Mouse (Mus musculus): ENCODE results near the gene Gtf2i. TPM values are rescaled to one million over a fixed set of nuclear protein-coding genes. Genes with fewer than 3 reads are reported as not detected.

The Gtf2i gene
- polyA plus RNA-seq, 1 experiment = 54.7 TPM

DNA sequence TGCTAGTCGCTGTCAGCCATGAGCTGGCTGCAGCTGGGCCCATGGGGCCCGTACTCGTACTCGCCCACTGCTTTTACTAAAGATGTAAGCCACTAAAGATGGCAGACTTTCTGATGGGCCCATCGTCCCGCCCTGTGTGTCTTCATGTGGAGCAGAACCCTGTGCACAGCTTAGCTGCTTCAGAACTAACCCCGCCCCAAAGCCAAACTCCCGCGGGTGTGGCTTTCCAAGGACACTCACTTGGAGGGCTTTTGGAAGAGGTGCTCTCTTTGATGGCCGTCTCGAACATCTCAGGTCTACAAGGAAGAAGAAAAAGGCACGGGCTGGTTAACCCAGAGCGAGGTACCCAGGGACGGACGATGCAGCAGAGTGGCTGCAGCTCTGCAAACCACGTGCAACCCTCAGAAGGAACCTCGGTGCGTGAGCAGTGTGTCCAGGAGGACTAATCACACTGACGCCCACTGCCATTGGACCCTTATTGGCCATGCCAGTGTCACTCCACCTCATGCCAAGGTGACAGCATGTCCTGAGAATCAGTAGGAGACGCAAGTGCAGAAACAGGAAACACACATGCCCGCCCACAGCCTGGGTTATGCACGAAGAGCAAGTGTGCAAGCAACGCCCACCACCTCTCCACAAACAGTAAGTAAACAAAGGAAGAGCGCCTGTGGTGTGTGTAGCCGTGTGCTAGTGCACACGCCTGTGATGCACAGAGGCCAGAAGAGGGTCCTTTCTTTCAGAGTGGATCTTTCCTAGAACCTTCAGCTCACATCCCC lies 70.7 kb downstream of the Gtf2i start:
- no peak for DNase-seq (ENCODE audit: low read depth)

DNA sequence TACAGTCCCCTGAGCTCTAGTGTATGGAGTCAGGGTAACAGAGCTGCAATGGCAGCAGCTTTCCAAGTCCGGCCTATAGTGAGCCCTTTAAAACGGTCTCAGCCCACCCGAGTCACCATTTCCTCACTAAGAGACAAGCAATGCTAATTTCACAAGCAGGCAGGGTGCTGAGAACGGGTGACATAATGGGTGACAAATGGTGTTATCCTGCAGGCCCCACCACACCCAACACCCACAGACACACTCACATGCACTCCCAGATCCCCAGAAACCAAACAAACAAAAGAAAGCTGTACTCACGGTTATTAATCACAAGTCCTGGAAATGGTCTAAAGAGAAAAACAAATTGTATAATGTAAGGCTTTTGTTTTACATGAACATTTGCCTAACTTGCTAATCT lies 72.7 kb downstream of the Gtf2i start:
- no peak for DNase-seq (ENCODE audit: low read depth)

DNA sequence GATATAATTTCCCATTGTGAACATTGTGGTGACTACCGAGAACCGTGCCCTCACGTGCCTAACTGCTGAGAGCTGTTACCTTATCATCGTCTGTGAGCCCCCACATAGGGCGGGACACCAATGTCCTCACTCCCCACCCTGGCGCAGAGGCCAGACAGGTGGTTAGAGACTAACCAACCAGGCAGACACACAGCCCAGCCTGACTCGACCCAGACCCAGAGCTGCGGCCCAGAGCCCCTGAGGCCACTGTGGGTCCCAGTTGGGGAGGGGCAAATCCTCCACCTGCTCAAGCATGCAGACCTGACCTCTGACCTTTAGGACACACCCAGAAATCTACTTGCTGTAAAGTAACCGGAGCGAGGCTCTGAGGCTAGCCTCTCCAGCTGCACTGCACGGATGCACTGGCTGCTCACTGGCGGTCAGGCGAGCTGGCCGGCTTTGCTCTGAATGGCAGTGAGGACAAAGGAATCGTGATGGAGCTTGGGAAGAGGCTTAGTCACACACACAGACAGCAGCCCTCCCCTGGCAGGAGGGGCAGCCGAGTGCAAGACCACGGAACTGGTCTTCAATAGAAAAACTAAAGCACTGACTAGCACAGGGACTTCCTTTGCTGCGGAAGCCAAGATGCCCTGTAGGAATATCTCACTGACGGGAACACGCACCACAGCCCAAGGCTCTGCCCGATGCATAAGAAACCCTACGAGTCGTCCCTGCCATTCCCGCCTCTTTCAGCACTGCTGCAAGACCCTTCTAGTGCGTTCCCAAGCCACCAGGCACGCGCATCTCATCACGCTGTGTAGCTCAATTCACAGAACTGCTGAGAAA lies 76.4 kb downstream of the Gtf2i start:
- no peak for DNase-seq (ENCODE audit: low read depth)

DNA sequence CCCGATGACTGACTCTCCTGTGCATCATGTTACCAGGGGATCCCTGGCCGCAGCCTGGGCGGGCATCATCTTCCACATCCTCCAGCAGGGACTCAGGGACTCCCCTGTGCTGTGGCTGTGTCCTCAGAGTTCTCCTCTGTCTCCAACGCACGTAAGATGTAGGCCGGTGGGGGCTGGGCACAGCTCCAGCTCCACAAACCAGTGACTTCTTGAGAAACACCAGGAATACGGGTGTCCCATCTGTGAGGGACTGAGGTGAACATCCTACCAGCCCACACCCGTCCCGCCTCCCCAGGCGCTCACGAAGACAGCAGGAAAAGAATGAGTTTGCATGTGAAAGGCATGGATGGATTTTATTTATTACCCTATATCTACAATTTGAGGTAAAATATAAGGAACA lies 77.1 kb downstream of the Gtf2i start:
- DNase-seq (ENCODE audit: low read depth) = no peak

DNA sequence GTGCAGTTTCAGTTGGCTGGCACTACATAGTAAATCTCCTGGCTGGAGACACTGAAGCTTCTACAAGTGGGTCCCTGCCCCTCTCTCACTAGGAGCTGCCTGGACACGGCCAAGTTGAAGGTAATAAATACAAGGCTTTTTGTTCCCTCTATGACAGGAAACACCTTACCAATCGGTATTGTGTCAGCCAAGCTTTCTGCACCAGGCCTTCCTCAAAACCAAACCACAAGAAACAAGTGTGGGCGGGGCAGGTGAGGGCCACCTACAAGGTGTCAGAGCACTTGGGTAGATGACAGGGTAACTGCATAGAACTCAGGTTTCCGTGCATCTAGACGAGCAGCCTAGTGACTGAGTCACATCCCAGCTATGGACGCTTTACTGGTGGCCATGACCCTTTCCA lies 77.8 kb downstream of the Gtf2i start:
- no peak for DNase-seq (ENCODE audit: low read depth)

DNA sequence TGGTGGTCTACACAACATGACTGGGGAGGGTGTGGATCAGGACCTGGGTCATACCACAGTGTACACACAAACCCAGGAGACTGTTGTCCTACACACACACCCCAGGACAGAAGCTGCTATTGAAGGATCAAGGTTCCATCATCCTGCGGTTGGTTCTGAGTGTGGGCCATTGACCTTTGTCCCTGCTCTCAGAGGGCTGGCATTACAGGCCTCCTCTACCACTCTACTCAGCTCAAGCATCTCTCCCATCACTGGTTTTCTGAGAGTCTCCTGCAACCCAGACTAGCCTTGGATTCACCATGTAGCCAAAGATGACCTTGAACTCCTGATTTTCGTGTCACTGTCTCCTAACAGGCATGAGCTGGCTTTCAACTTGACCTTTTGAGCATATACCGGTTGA lies 78.3 kb downstream of the Gtf2i start:
- DNase-seq (ENCODE audit: low read depth) = no peak

DNA sequence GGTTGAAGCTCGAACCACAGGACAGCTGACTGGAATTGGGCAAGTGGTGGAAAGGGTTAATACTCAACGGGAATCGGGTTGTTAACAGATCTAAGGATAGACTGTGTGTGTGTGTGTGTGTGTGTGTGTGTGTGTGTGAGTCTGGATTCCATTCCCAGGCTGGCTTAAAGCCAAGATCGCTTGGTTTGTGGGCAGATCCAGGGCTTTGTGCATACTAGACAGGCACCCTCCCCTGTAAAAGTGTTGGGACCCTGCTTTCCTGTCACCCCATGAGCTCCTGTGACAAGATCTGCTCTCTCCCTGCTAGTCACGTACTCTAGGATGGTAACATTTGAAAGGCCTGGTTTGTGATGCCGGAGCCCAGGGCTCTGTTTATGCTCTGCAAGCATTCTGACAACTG lies 79.4 kb downstream of the Gtf2i start:
- DNase-seq (ENCODE audit: low read depth) = no peak

DNA sequence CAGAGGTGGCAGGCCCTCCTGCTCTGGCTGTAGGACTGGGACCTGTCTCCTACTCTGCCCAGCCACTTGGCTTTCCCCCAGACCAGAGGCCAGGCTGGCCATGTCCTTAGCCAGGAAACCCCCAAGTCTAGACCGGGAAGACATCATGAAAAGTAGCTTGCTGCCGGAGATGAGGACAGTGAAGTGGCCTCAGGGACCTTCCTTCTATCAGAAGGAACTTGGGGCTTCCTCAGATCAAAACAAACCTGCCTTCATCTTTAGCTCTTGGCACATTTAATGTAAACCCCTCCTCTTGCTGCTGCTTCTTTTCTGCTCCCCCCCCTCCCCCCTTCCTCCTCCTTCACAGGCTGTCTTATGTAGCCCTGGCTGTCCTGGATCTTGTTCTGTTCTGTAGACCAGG lies 80.4 kb downstream of the Gtf2i start:
- no peak for DNase-seq (ENCODE audit: low read depth)

DNA sequence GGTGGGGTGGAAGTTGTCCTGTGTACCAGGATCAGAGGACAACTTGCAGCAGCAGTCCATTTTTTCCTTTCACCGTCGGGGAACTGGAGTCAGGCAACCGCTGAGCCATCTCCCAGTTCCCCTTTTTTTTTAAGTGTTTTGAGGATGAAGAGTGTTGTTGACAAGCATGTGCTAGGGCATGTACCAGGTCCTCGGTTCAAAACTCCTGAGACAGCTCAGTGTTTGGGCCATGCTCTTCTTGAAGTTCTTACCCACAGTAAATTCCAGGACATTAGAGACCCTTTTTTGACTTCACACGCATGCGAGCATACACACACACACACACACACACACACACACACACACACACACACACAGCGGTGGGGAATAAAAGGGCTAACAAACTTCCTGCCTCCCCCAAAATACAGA lies 81.3 kb downstream of the Gtf2i start:
- no peak for DNase-seq (ENCODE audit: low read depth)

DNA sequence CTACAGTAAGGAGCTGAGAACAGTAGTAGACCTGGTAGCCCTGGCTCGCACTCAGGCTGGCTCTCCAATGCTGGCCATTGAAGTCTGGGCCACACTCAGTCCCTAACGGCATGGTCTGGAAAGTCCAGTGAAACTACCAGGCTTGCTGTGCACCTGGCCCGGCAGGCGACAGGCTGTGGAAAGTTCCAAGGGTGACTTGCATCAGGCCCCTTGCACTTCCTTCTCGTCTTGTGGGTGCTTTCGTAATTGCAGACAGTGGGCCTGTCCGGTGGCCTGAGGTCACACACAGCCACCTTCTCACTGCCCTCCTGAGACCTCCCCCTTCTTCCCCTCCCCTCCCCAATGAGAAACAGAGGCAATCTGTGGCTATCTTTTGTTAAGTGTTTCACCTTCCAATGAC lies 82.0 kb downstream of the Gtf2i start:
- DNase-seq (ENCODE audit: low read depth) = no peak

DNA sequence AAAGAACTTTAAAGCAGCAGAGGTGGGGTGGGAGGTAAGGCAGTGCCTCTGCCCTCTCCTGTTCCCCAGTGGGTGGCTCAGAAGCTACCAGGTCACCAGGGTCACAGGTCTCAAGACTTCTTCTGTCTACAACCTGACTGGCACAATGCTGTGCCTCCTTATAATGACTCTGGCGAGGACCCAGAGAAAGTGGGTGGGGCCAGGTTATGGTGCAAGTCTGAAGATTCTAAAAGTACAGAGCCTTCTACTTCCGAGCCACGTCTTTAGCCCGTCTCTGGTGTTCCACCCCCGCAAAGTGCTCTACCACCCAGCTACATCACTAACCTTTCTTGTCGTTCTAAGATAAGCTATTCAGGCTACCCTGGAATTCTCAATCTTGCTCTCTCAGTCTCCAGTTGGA lies 82.4 kb downstream of the Gtf2i start:
- DNase-seq (ENCODE audit: low read depth) = no peak

DNA sequence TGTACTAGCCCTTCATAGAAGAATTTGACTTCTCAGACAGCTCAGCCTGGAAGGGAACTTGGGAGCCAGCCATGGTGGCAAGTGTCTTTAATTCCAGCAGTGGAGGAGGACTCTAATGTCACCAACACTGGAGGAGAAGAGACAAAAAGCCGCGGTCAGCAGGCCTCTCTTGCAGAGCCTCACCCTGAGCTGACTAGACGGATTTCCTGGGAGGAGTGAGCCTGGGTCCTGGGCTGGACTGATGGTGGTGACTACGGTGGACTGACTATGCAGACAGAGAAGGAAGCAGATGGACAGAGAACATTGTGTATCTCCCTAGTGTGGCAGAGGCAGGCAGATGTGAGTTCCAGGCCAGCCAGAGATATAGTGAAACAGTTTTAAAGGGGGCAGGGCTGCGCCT lies 83.2 kb downstream of the Gtf2i start:
- DNase-seq (ENCODE audit: low read depth) = no peak

DNA sequence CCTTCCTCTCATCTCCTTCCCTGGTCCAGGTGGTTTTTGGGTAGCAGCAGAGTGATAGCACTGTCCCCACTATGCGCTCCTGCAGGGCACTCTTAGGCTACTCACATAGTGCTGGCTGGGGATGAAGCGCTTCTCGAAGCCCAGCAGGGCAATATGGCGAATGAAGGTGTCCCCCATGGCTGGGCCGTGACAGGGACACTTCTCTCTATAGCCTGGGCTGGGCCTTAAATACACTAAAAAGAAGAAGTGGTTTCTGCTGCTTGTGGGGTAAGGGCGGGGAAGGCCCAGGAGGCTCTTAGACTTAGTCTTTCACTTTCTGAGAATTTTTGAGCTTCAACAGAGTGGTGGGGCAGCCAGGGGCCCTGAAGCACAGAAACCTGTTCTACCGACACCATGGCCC lies 85.2 kb downstream of the Gtf2i start, which contains the start of gene Ncf1:
Ncf1 (minus strand) TSS at position 235 of the 400 bp plus-strand sequence.
- no peak for DNase-seq (ENCODE audit: low read depth)

DNA sequence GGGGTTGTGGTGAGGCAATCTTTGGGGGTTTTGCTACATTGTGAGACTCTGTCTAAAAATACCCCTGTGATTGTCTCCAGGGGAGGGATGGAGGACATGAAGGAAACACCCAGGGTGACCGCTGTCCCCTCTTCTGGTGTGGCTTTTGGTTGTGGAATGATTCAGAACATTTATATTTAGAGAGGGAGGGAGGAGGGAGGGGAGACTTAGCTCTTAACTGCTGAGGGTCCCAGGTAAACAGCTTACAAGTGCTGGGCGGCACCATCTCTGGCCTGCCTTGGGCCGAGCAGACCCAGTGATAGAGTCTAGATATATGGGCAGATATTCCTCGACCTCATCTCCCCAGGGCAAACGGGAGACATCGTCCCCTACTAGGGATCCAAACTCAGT lies 86.3 kb downstream of the Gtf2i start:
- no peak for DNase-seq (ENCODE audit: low read depth)

DNA sequence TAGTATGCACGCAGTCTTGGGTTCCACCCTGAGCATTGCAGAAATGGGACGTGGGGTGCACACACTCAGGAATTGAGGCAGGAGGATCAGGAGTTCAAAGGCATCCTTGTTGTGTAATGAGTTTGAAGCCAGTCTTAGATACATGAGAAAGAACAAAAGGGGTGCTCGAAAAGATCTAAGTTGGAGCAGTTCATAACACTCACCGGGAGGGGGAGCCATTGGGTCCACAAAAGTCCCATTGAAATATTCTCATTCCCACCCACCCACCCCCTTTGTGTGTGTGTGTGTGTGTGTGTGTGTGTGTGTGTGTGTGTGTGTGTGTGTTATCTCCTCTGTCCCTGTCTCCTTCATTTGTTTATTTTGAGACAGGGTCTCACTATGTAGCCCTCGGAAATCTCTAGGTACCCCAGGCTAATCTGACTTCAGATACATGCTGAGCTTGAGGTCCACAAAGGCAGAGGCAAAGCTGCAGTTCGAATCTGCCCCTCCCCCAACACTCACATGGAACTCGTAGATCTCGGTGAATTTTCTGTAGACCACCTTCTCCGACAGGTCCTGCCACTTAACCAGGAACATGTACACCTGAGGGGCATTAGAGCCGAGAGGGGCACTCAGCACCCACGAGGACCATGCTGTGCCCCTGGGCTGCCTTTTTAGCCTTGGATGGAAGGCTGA lies 86.8 kb downstream of the Gtf2i start:
- DNase-seq (ENCODE audit: low read depth) = no peak

DNA sequence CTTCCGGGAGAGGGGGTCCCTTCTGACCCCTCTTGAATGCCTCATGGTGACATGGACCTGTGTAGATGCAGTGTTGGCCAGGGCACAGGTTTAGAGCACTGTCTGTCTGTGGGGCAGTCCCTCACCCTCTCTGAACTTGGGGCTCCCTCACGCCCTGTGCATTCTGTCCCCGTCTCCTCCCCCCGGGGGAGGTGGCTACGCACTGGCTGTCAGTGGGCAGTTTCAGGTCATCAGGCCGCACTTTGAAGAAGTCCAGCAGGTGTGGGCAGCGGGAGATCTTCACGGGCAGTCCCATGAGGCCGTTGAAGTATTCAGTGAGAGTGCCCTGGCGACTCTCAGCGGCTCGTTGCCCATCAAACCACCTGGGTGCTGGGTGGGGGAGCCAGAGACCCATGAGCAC lies 87.6 kb downstream of the Gtf2i start:
- no peak for DNase-seq (ENCODE audit: low read depth)

DNA sequence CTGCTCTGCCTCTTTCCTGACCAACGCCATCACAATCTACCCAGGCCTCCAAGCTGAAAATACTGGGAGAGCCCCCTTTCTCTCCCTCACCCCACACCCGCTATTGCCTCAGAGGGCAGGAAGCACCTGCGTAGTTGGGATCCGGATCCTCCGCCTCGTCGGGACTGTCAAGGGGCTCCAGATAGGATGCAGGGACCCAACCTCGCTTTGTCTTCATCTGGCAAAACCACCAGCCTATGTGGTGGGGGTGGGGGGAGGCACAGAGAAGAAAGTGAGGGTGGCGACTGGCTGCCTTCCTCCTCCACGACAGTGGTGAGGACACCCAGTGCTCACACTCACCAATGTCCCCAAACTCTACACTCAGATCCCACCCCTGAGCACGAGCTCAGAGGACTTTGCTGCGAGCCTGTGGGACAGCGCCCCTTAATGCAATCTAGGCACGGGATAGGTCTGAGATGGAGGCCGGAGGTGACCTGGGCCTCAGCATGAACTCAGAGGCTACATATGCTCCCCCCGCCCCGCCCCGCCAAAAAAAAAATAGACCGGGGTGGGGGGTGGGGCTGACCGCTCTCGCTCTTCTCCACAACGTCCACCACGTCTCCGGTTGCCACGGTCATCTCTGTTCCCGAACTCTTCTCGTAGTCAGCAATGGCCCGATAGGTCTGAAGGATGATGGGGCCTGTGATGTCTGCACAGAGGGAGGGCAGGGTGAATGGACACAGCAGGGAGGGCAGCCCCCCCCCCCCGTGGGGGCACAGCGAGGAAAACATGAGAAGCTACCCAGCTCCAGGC lies 89.3 kb downstream of the Gtf2i start:
- DNase-seq (ENCODE audit: low read depth) = no peak

DNA sequence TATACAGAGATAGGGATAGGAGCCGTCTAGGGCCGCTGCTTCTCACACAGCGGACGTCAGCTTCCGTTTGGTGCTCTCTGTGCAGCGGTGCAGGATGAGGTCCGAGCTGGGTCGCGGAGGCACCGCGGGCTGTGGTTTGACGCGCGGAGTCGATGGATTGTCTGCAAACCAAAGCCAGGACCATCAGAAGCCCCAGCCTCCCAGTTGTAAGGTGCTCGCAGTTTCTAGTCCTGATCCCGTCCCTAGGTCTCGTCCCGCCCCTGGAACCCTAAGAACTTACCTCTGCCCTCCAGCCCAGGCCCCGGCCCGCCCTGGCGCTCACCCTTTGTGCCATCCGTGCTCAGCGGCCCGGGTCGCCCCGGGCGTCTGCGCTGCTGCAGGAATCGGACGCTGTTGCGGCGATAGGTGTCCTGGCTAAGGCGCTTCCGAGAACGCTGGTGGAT lies 92.8 kb downstream of the Gtf2i start:
- no peak for DNase-seq (ENCODE audit: low read depth)

DNA sequence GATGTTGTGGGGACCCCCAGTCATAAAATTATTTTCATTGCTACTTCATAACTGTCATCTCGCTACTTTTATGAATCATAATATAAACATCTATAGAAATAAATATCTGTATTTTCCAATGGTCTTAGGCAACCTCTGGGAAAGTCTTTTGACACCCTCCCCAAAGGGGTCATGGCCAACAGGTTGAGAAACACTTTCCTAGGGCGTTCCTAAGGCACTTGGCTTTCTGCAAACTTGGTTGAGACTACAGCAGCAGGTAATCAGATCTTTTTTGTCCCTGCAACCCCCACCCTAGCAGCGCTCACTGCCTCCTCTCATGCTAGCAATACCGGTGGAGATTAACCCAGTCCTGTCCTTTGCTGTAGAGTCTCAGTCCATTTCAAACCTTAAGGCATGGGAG lies 93.3 kb downstream of the Gtf2i start:
- no peak for DNase-seq (ENCODE audit: low read depth)

DNA sequence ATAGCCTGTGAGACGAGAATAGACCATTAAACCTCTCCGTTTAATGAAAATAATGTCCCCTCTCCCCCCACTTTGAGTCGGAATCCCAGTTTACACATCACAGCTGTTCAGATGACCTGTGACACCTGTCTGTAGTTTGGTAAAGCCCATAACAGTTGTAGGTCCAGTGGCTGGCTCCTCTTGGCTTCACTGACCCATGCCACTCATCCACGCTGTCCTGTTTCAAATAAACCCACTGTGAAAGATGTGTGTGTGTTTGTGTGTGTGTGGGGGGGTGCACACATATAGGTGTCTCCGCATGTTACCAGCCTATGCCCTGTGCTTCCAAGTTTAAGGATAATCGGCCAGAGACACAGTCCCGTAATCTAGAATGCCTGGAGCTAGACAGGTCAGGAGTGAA lies 96.7 kb downstream of the Gtf2i start:
- DNase-seq (ENCODE audit: low read depth) = no peak

DNA sequence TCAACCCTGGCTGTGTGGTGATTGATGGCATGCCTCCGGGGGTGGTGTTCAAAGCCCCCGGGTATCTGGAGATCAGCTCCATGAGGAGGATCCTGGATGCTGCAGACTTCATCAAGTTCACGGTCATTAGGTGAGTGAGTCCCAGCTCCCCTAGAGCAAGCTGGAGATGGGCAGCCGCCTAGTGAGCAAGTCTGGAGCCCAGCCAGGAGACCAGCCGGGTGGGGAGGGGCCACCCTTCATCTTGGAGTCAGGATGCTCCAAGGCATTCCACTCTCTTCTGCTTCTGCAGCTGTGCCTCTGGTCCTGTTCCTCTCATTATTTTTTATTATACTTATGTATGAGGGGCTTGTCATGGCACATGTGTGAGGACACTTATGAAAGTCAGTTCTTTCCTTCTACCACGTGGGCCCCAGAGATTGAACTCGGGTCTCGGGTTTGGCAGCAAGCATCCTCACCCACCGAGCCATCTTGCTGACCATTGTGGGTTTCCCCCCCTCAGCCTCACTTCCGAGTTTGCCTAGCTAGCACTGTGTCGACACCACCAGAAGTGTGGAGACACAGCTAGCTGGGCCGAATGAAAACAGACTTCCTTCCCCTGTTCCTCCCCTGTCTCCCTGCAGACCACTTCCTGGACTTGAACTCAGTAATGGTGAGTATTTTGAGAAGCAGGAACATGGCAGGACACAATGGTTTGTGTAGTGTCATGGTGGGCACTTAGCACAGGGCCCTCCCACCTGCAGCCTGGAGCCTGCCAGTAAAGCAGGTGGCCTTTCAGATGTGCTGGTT lies 100.3 kb downstream of the Gtf2i start:
- no peak for DNase-seq (ENCODE audit: low read depth)
